Comparison of ENCODE assay signal across 8 mouse cellular contexts in genomic region chr4:129984421-129985061, GRCm38 (mm10). TPM values are rescaled to one million over a fixed set of nuclear protein-coding genes. Genes with fewer than 3 reads are reported as not detected.
A peak's percentile ranks its signal among the peaks of the same experiment; 100 is the strongest.
DNase-seq lines count a peak whose midpoint lies in the region; ATAC-seq and TF ChIP-seq lines count a peak whose summit lies in the region.

Adgrb2 (plus strand) TSS chr4:129984870.

- H3K27me3 ChIP-seq in forebrain, embryonic 16.5 days (replicated peaks; ENCODE audit: control insufficient read depth, insufficient read depth, low read length) = 0 out of 2 replicates have a peak, but pooled peaks cover 2% of the 10 kb centered on the region
- peaks cover 54% of the 10 kb centered on the region for H3K27me3 ChIP-seq in lung, embryonic 16.5 days (ENCODE audit: control insufficient read depth, insufficient read depth, low read depth, low read length)
- peaks cover 10% of the 10 kb centered on the region; the same call in 1 of the 2 replicates for H3K27me3 ChIP-seq in stomach, embryonic 14.5 days (ENCODE audit: control insufficient read depth, insufficient read depth, low read length)

- no peaks in the 10 kb centered on the region for H3K36me3 ChIP-seq in forebrain, embryonic 16.5 days (ENCODE audit: control insufficient read depth, insufficient read depth)
- H3K36me3 ChIP-seq in lung, embryonic 16.5 days (ENCODE audit: control insufficient read depth, insufficient read depth, low read length) = no peaks in the 10 kb centered on the region
- no peaks in the 10 kb centered on the region for H3K36me3 ChIP-seq in stomach, embryonic 14.5 days (ENCODE audit: control insufficient read depth, insufficient read depth, low read length)

- 0% methylated on average over 26 of the region's 77 CpGs for WGBS in forebrain, embryonic 16.5 days
- WGBS in lung, embryonic 16.5 days = under 1% methylated on average over 23 of the region's 77 CpGs
- WGBS in stomach, embryonic 14.5 days = 0% methylated on average over 39 of the region's 77 CpGs

- peak; percentile 29 for ATAC-seq in forebrain, embryonic 16.5 days
- peak; percentile 45; the same call in 1 of the 2 replicates for ATAC-seq in lung, embryonic 16.5 days (ENCODE audit: low read depth)
- ATAC-seq in stomach, embryonic 14.5 days (ENCODE audit: insufficient number of reproducible peaks, insufficient read depth, low FRiP score, low read depth) = no peak; the same call in 1 of the 2 replicates
- ATAC-seq in inflammation-experienced regulatory T-cells, adult 6 months = no peak

- peak in 1 of 2 experiments; percentile 50 for DNase-seq in left cerebral cortex, adult 2 months (ENCODE audit: extremely low spot score in 1 of 2, low spot score in 2 of 2)
- DNase-seq in left cerebral cortex, adult 11 months (ENCODE audit: low spot score) = no peak
- DNase-seq in kidney, postnatal 25 days = peak; percentile 24 to 52

- peak within 1 kb of the TSS; percentile 89 for H3K4me2 ChIP-seq in forebrain, embryonic 16.5 days (ENCODE audit: low read length)
- H3K4me2 ChIP-seq in lung, embryonic 16.5 days (ENCODE audit: low read depth, low read length) = peak within 1 kb of the TSS; percentile 98
- H3K4me2 ChIP-seq in stomach, embryonic 14.5 days (replicated peaks; ENCODE audit: low read depth, low read length) = peak within 1 kb of the TSS; percentile 97

- TF ChIP-seq POLR2A in bone marrow macrophage, adult 2 months (IDR thresholded peaks at IDR 0.05; ENCODE audit: borderline replicate concordance, low read depth, low read length) = no peak

- H3K9me3 ChIP-seq in forebrain, embryonic 16.5 days (ENCODE audit: control insufficient read depth, low read length) = no peaks in the 10 kb centered on the region
- no peaks in the 10 kb centered on the region for H3K9me3 ChIP-seq in lung, embryonic 16.5 days (ENCODE audit: control insufficient read depth, low read length)
- H3K9me3 ChIP-seq in stomach, embryonic 14.5 days (ENCODE audit: control insufficient read depth, low read depth, low read length) = no peaks in the 10 kb centered on the region

- no peaks in the 10 kb centered on the region for H3K4me1 ChIP-seq in bone marrow macrophage, adult 2 months (ENCODE audit: control insufficient read depth, insufficient read depth, low read length)
- peaks cover 60% of the 10 kb centered on the region for H3K4me1 ChIP-seq in forebrain, embryonic 16.5 days (replicated peaks; ENCODE audit: control insufficient read depth, insufficient read depth, low read length)
- peaks cover 28% of the 10 kb centered on the region for H3K4me1 ChIP-seq in lung, embryonic 16.5 days (replicated peaks; ENCODE audit: control insufficient read depth, insufficient read depth, low read length)
- peaks cover 25% of the 10 kb centered on the region for H3K4me1 ChIP-seq in stomach, embryonic 14.5 days (ENCODE audit: control insufficient read depth, insufficient read depth, low read length)

- intact Hi-C loops in left cerebral cortex, adult 2 months (cut with DNase I) = loop anchor here (2.0 kb wide), 1 partner anchor 28 kb away; no protein-coding TSS in a partner anchor

- peak within 1 kb of the TSS; percentile 95 for H3K4me3 ChIP-seq in left cerebral cortex, adult 2 months
- H3K4me3 ChIP-seq in bone marrow macrophage, adult 2 months (ENCODE audit: insufficient read depth, low read length) = peak within 1 kb of the TSS; percentile 30; the same call in 1 of the 2 replicates
- H3K4me3 ChIP-seq in forebrain, embryonic 16.5 days (replicated peaks; ENCODE audit: low read length) = peak within 1 kb of the TSS; percentile 63
- peak within 1 kb of the TSS; percentile 66 for H3K4me3 ChIP-seq in lung, embryonic 16.5 days (ENCODE audit: low read length)
- peak within 1 kb of the TSS; percentile 63 for H3K4me3 ChIP-seq in stomach, embryonic 14.5 days (ENCODE audit: low read depth, low read length)

- H3K9ac ChIP-seq in forebrain, embryonic 16.5 days (replicated peaks; ENCODE audit: low read depth, low read length) = peak within 1 kb of the TSS; percentile 68
- H3K9ac ChIP-seq in lung, embryonic 16.5 days (ENCODE audit: low read length) = peak within 1 kb of the TSS; percentile 65
- peak within 1 kb of the TSS; percentile 45 for H3K9ac ChIP-seq in stomach, embryonic 14.5 days (replicated peaks; ENCODE audit: low read depth, low read length)

- peak within 1 kb of the TSS; percentile 95 for H3K27ac ChIP-seq in left cerebral cortex, adult 2 months
- no peak within 1 kb of the TSS for H3K27ac ChIP-seq in bone marrow macrophage, adult 2 months (ENCODE audit: insufficient read depth, low read depth, low read length)
- peak within 1 kb of the TSS; percentile 79 for H3K27ac ChIP-seq in forebrain, embryonic 16.5 days (ENCODE audit: low read length)
- no peak within 1 kb of the TSS for H3K27ac ChIP-seq in lung, embryonic 16.5 days (ENCODE audit: low read length)
- no peak within 1 kb of the TSS for H3K27ac ChIP-seq in stomach, embryonic 14.5 days (ENCODE audit: low read length)

- TF ChIP-seq CTCF in left cerebral cortex, adult 2 months (IDR thresholded peaks at IDR 0.05) = no peak
- 0 out of 2 replicates have a peak, but pooled peaks have one; percentile 8 for TF ChIP-seq CTCF in bone marrow macrophage, adult 2 months (IDR thresholded peaks at IDR 0.05; ENCODE audit: low read depth, low read length)

RNA-seq across cellular contexts. Expression of gene Adgrb2, which starts in this region (rescaled TPM):
- 100 to 1,000 TPM; 422 to 424 TPM for total RNA-seq in left cerebral cortex, adult 2 months (2021)
- not detected in 2 replicates for polyA plus RNA-seq in bone marrow macrophage, adult 2 months (2012; ENCODE audit: insufficient read depth, insufficient read length, missing spikeins)
- 9.6 and 12.2 TPM in 2 replicates for polyA plus RNA-seq in forebrain, embryonic 16.5 days (2015; fragmentation: Nextera tagmentation; extraction: Ambion mirVana)
- 0.40 and 1.0 TPM in 2 replicates for polyA plus RNA-seq in lung, embryonic 16.5 days (2015; fragmentation: Nextera tagmentation; extraction: Ambion mirVana)
- 2.6 and 4.0 TPM in 2 replicates for polyA plus RNA-seq in stomach, embryonic 14.5 days (2014; fragmentation: Nextera tagmentation; extraction: Ambion mirVana)
- 1 to 10 TPM in 1 of 3 experiments, under 1 TPM in 1, not detected in 1; 0.58 to 1.2 TPM for polyA plus RNA-seq in inflammation-experienced regulatory T-cells, adult 6 months (2017; shearing (Covaris generic))

Comparison
In these comparisons a context has a peak if more than half of its experiments do, and no peak if none do; other contexts are left out.
1. H3K27ac ChIP-seq: peak in left cerebral cortex, adult 2 months (single experiment) and forebrain, embryonic 16.5 days (single experiment); none in bone marrow macrophage, adult 2 months (single experiment), lung, embryonic 16.5 days (single experiment) and stomach, embryonic 14.5 days (single experiment).
2. H3K4me3 ChIP-seq: peak in every context shown above with its lines; median percentile 95 in left cerebral cortex, adult 2 months; 66 in lung, embryonic 16.5 days; 63 in forebrain, embryonic 16.5 days; 63 in stomach, embryonic 14.5 days; 30 in bone marrow macrophage, adult 2 months.
3. ATAC-seq: peak in forebrain, embryonic 16.5 days (single experiment) and lung, embryonic 16.5 days (single experiment); none in stomach, embryonic 14.5 days (single experiment) and inflammation-experienced regulatory T-cells, adult 6 months (single experiment).
4. Peak in every context shown above with its lines, with median percentiles within 50 percentile points of each other: H3K4me2 ChIP-seq and H3K9ac ChIP-seq.